Mouse (Mus musculus) small intestine, adult 2 months (tissue): ENCODE data around the gene Zdhhc17. TPM values are rescaled to one million over a fixed set of nuclear protein-coding genes. Genes with fewer than 3 reads are reported as not detected.

ENCODE experiments used
- H3K27ac ChIP-seq: fragments of 200-500 bp; 2 replicates; pipeline ENCODE4 v1.5.1; 2012; ENCODE audit warnings: low read depth, low read length, control low read depth, inconsistent platforms; ENCODE audit not compliant: insufficient read depth
- H3K27me3 ChIP-seq: fragments of 200-500 bp; 2 replicates; pipeline ENCODE4 v1.6.1; 2012; ENCODE audit warnings: mild to moderate bottlenecking, moderate library complexity, low read length, inconsistent platforms; ENCODE audit not compliant: control insufficient read depth, insufficient read depth
- H3K36me3 ChIP-seq: fragments of 200-500 bp; 2 replicates; pipeline ENCODE4 v1.6.1; 2012; ENCODE audit warnings: mild to moderate bottlenecking, low read length, control low read depth, inconsistent platforms; ENCODE audit not compliant: control insufficient read depth, insufficient read depth
- H3K4me1 ChIP-seq: fragments of 200-500 bp; 2 replicates; pipeline ENCODE4 v1.6.1; 2012; ENCODE audit warnings: low read length, inconsistent platforms, mixed read lengths; ENCODE audit not compliant: control insufficient read depth, insufficient read depth, insufficient read length
- H3K4me3 ChIP-seq: fragments of 200-500 bp; 2 replicates; pipeline ENCODE4 v1.5.1; 2012; ENCODE audit warnings: low read depth, mild to moderate bottlenecking, control low read depth, inconsistent platforms, low read length, moderate library complexity
- CTCF ChIP-seq: fragments of 200-500 bp; IDR thresholded peaks from 2 replicates; pipeline ENCODE4 v1.5.1; 2012; ENCODE audit warnings: low read depth, mild to moderate bottlenecking, control low read depth, inconsistent platforms, low read length, moderate library complexity, mixed read lengths; ENCODE audit not compliant: insufficient replicate concordance, insufficient read length; ENCODE audit errors: extremely low read depth
- POLR2A ChIP-seq: fragments of 200-500 bp; IDR thresholded peaks from 2 replicates; pipeline ENCODE4 v1.6.1; 2012; ENCODE audit warnings: low read depth, mild to moderate bottlenecking, control low read depth, inconsistent platforms, low read length, moderate library complexity
- WGBS: fragments of 180-500 bp; shearing (Covaris S2); methylation state at CpG from one replicate; pipeline ENCODE4 v1.1.7; 2018; 5-methylcytosine and 5-hydroxymethylcytosine counted together
- polyA plus RNA-seq: library from polyadenylated mRNA; depleted of rRNA; stranded (reverse); fragments of >200 nt; gene quantifications from 2 replicates; pipeline ENCODE4 v1.2.3, GENCODE M21; 2012

Zdhhc17 gene
- polyA plus RNA-seq, 1 experiment = 4.7 TPM

DNA sequence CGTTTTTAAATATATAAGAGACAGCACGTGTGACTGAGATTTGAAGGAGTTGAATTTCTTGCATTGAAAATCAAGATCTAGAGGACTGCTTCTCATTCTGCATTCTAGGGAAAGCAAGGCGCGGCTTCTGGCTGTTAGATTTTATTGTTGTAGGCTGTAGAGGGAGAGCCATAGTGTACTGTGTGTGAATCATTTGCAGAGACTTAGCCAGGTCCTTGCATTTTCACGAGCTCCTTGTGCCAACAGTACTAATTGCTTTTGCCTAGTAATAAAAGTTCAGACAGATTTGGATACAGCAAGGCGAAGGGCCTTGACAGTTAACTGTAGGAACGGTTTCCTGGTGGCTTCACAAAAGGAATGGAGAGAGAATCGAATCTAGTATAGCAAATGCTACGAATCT is 87.3 kb downstream of the Zdhhc17 start:
- no peak for TF ChIP-seq CTCF
- no peak for TF ChIP-seq POLR2A
- no peak overlapping the region for H3K4me3 ChIP-seq
- H3K27me3 ChIP-seq = no peaks in the 10 kb centered on the region
- H3K27ac ChIP-seq = peak overlapping the region; percentile 61
- H3K36me3 ChIP-seq = no peaks in the 10 kb centered on the region
- 21% methylated on average over 9 of the region's 9 CpGs for WGBS
- H3K4me1 ChIP-seq = peaks cover 14% of the 10 kb centered on the region; the same call in 1 of the 2 replicates

DNA sequence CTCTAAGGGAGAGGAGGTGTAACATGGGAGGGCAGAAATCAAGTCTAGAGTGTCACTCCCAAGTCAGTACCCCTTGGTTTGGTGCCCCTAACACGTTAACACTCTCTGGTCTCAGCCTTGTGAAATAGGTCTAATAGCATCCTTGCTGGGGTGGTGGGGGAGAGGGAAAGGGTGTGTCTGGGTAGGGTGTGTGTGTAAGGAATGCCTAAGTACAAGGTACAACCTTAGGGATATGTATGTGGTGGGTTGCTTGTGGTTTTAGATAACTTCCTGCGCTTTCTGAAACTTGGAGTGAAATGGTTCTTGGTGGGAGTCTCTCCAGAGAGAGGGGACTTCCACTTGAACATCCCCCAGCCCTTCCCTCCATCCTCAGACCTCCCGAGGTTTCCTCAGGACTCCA is 88.0 kb downstream of the Zdhhc17 start:
- H3K27ac ChIP-seq = peak overlapping the region; percentile 61
- TF ChIP-seq POLR2A = no peak
- no peak for TF ChIP-seq CTCF
- no peaks in the 10 kb centered on the region for H3K36me3 ChIP-seq
- H3K4me1 ChIP-seq = peaks cover 8% of the 10 kb centered on the region; the same call in 1 of the 2 replicates
- H3K4me3 ChIP-seq = peak overlapping the region; percentile 37
- no peaks in the 10 kb centered on the region for H3K27me3 ChIP-seq
- 18% methylated on average over 3 of the region's 3 CpGs for WGBS

GRCm38 (mm10) chr10:110920368-110920950 is 89.5 kb downstream of the Zdhhc17 start:
- TF ChIP-seq CTCF = no peak
- TF ChIP-seq POLR2A = no peak
- 2% methylated on average over 15 of the region's 15 CpGs for WGBS
- Histone ChIP-seq H3K4me3 (peak overlapping the region; percentile 82), H3K36me3 (no peaks in the 10 kb centered on the region), H3K4me1 (peaks cover 8% of the 10 kb centered on the region; the same call in 1 of the 2 replicates), H3K27ac (peak overlapping the region; percentile 60), H3K27me3 (no peaks in the 10 kb centered on the region)

DNA sequence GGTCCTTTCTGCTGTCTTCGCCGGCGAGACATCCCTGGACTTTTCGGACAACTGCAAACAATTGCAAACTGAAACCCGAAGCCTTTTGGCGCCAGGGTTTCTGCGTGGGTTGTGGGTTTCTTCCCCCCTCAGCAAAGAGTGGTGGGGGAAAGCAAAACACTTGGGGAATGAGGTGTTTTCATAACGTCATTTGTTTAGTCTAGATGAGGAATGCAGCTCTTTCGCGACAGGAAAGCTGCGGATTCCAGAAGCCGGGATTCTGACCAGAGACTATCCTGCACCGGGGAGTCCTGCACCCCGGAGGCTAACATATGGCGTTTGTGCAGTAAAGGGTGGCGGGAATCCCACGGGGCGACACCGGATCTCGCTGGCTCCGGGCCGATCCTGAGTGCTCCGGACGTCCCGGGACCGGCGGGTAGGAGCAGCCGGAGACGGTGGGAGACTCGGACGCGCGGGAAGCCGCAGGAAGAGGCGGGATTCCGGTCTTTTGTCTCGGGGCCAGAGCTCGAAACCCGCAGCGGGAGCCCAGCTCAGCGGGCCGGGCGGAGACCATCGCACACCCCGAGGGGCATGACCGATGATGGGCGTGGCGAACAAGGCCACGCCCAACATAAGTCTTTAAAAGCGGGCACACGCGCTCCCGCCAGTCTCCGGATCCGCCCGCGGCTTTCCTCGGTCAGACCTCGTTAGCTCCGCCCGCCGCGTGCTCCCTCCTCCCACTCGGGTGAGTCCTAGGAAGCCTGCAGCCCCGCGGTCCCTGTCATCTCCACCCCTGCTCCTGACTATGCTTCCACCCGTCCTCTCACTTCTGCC is 90.2 kb downstream of the Zdhhc17 start, which contains the start of gene Csrp2:
Csrp2 (plus strand) TSS at position 259 of the 813 bp plus-strand sequence.
- under 1% methylated on average over 67 of the region's 67 CpGs for WGBS
- no peaks in the 10 kb centered on the region for H3K27me3 ChIP-seq
- peak within 1 kb of the TSS; percentile 82 for H3K4me3 ChIP-seq
- peaks cover 5% of the 10 kb centered on the region; the same call in 1 of the 2 replicates for H3K4me1 ChIP-seq
- H3K36me3 ChIP-seq = no peaks in the 10 kb centered on the region
- H3K27ac ChIP-seq = peak within 1 kb of the TSS; percentile 60
- TF ChIP-seq CTCF (no peak), POLR2A (peak; percentile 69)

- 24% methylated on average over 26 of the region's 26 CpGs for WGBS
- no peaks in the 10 kb centered on the region for H3K36me3 ChIP-seq
- no peaks in the 10 kb centered on the region for H3K27me3 ChIP-seq
- no peak overlapping the region for H3K27ac ChIP-seq
- TF ChIP-seq CTCF (no peak), POLR2A (no peak)
- peak overlapping the region; percentile 11; the same call in 1 of the 2 replicates for H3K4me3 ChIP-seq
- peaks cover 5% of the 10 kb centered on the region; the same call in 1 of the 2 replicates for H3K4me1 ChIP-seq
These were observed 91.2 kb downstream of the Zdhhc17 start for GRCm38 (mm10) chr10:110918414-110919391.

DNA sequence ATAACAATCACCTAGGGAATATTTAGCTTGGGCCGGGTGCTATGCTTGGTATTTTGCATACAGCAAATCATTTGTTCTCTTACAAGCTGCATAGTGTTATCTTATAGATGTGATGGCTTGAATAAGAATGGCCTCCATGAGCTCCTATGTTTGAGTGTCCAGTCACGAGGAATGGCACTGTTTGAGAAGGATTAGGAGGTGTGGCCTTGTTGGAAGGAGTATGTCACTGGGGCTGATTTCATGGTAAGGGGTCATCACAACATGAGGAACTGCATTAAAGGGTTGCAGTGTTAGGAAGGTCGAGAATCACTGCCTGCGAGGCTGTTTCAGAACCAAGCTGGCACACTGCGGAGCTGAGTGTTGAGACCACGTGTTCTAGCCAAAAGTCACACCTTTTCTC is 92.4 kb downstream of the Zdhhc17 start:
- 97% methylated on average over 6 of the region's 6 CpGs for WGBS
- Histone ChIP-seq H3K4me1 (peaks cover 5% of the 10 kb centered on the region; the same call in 1 of the 2 replicates), H3K27me3 (no peaks in the 10 kb centered on the region), H3K27ac (no peak overlapping the region), H3K36me3 (no peaks in the 10 kb centered on the region), H3K4me3 (no peak overlapping the region)
- no peak for TF ChIP-seq POLR2A
- TF ChIP-seq CTCF = no peak

DNA sequence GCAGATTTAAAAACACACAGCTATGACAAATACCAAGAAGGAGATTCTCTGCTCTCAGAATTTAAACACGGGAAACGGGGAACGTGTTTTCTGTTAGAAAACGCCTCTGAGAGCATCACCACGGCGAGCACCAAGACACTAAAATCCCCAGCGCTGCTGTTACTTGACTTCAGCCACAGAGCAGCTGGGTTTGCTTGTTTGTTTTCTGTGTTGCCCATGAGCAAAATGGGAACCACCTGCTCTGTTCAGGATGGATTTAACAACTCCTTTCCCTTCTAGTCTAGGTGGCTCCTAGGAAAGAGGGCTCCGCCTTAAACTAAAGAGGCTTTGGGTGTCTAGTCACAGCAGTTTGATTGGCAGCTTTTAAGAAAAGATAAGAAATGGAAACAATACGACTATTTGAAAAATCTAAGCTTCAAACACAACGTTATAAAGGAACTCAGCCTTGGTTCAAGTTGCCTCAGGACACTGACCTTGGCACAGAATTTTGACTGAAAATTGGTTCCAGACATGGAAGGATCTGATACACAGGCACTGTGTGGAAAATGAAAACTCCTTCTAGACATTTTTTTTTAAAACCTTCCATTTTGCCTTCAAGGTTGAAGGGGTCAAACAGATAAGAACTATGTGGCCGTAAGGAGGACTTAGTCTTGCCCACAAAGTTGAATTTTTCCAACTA is 93.1 kb downstream of the Zdhhc17 start:
- WGBS = 78% methylated on average over 11 of the region's 11 CpGs
- Histone ChIP-seq H3K4me1 (peaks cover 2% of the 10 kb centered on the region; the same call in 1 of the 2 replicates), H3K27me3 (no peaks in the 10 kb centered on the region), H3K4me3 (no peak overlapping the region), H3K27ac (no peak overlapping the region), H3K36me3 (no peaks in the 10 kb centered on the region)
- TF ChIP-seq POLR2A = no peak
- TF ChIP-seq CTCF = no peak
